Mouse (Mus musculus) embryonic facial prominence, embryonic 13.5 days (tissue): ENCODE measurements around the gene St6galnac5. TPM values are rescaled to one million over a fixed set of nuclear protein-coding genes. Genes with fewer than 3 reads are reported as not detected.

Source experiments
- ATAC-seq: fragments of 200-750 bp; cut with Nextera tagmentation; 2 replicates; pipeline ENCODE4 v1.8.0; 2017; ENCODE audit warnings: low read depth; ENCODE audit not compliant: insufficient number of reproducible peaks, insufficient read depth, low FRiP score, low TSS enrichment
- H3K27ac ChIP-seq: fragments of 300-500 bp; sonication (generic); 2 replicates; pipeline ENCODE4 v1.5.1; 2015; ENCODE audit warnings: moderate library complexity, mild to moderate bottlenecking, inconsistent platforms
- H3K27me3 ChIP-seq: fragments of 300-500 bp; sonication (generic); 2 replicates; pipeline ENCODE4 v1.6.1; 2015; ENCODE audit warnings: mild to moderate bottlenecking, inconsistent platforms
- H3K36me3 ChIP-seq: fragments of 300-500 bp; sonication (generic); 2 replicates; pipeline ENCODE4 v1.6.1; 2015; ENCODE audit warnings: mild to moderate bottlenecking, inconsistent platforms
- H3K4me1 ChIP-seq: fragments of 300-500 bp; sonication (generic); 2 replicates; pipeline ENCODE4 v1.6.1; 2015; ENCODE audit warnings: inconsistent platforms
- H3K4me2 ChIP-seq: fragments of 300-500 bp; sonication (generic); 2 replicates; pipeline ENCODE4 v1.6.1; 2015; ENCODE audit warnings: moderate library complexity, mild to moderate bottlenecking, inconsistent platforms
- H3K4me3 ChIP-seq: fragments of 300-500 bp; sonication (generic); 2 replicates; pipeline ENCODE4 v1.5.1; 2015; ENCODE audit warnings: mild to moderate bottlenecking, inconsistent platforms
- H3K9ac ChIP-seq: fragments of 300-500 bp; sonication (generic); 2 replicates; pipeline ENCODE4 v1.6.1; 2015; ENCODE audit warnings: mild to moderate bottlenecking, inconsistent platforms
- H3K9me3 ChIP-seq: fragments of 300-500 bp; sonication (generic); 2 replicates; pipeline ENCODE4 v1.6.1; 2016; ENCODE audit warnings: inconsistent platforms
- WGBS: fragments of 180-500 bp; shearing (Covaris S2); methylation state at CpG from one replicate; pipeline ENCODE4 v1.1.7; 2015; ENCODE audit warnings: mixed read lengths; 5-methylcytosine and 5-hydroxymethylcytosine counted together
- polyA plus RNA-seq: library from polyadenylated mRNA; unstranded; fragments of >200 nt; fragmentation: Nextera tagmentation; extraction: Ambion mirVana; gene quantifications from 2 replicates; pipeline ENCODE4 v1.2.1, GENCODE M21; 2015

St6galnac5 gene
- polyA plus RNA-seq, 1 experiment from 2014 or later, result 3.1 TPM

DNA sequence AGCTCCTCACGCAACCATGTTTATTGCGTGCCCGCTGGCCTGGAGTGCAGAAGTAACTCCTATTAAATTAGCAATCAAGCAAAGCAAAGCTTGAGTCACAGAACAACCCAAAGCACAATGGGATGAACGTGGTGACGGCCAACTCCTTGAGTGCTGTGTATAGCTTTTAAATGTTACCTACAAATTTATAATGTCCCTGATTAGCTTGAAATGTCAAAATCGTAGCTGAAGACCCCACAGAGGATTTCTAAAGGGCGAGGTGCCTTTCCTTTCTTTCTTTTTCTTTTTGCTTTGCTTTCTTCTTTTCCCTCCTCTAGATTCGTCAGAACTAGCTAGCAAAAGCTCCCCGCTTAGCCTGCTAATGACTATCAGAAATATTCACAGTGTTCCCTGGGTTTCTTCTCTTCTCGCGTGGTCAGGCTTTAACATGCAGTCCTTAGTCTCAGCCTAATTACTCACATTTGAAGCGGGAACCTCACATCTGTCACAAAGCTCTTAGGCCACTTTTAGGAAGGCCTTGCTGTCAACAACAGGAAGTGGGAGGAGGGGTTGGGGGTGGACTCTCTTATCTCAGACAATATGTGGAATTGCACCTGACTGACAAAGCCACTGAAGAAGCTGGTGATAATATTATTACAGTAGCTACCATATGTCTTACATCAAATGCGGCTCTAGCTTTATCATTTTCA lies 53.6 kb downstream of the St6galnac5 start:
- Histone ChIP-seq H3K4me1 (peaks cover 7% of the 10 kb centered on the region; the same call in 1 of the 2 replicates), H3K9ac (no peak overlapping the region), H3K4me3 (no peak overlapping the region), H3K4me2 (peak overlapping the region; percentile 16; the same call in 1 of the 2 replicates), H3K27ac (no peak overlapping the region), H3K36me3 (no peaks in the 10 kb centered on the region), H3K27me3 (no peaks in the 10 kb centered on the region), H3K9me3 (no peaks in the 10 kb centered on the region)
- ATAC-seq, result no peak
- 62% methylated on average over 13 of the region's 13 CpGs for WGBS

DNA sequence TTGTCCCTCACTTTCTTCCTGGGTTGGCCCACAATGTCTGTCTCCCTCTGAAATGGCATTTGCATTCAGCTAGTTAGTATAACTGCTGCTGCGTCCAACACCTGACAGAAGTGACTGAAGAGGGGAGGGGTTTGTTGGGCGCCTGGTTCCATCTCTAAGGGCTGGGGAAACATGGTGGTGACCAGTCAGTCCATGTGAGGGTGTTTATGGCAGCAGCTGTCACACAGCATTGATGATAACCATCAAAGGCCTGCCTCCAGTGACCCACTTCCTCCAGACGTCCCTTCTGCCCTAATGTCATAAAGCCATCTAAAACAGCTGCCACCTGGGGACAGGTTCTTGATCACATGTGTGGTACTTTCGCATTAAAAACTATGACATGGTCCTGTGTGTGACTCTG lies 55.9 kb downstream of the St6galnac5 start:
- H3K27ac ChIP-seq, result no peak overlapping the region
- no peak overlapping the region for H3K9ac ChIP-seq
- no peak overlapping the region for H3K4me3 ChIP-seq
- no peaks in the 10 kb centered on the region for H3K9me3 ChIP-seq
- no peaks in the 10 kb centered on the region for H3K36me3 ChIP-seq
- no peak for ATAC-seq
- H3K4me1 ChIP-seq, result peaks cover 8% of the 10 kb centered on the region; the same call in 1 of the 2 replicates
- H3K27me3 ChIP-seq, result no peaks in the 10 kb centered on the region
- H3K4me2 ChIP-seq, result no peak overlapping the region
- WGBS, result 64% methylated on average over 4 of the region's 4 CpGs

DNA sequence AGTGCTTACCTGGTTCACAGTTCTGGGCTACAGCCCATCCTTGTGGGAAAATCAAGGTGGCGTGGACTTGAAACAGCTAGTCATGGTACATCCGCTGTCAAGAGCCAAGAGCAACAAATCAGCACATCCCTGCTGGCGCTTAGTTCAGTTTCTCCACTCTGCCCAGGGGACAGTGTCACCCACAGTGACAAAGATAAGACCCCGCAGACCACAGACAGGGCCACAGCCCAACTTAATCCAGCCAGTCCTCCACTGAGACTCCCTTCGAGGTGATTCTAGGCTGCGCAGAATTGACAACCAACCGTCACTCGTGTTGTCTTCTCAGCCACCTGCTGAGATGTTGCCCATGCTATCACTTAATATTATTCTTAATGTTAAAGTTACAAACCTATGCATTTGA lies 56.7 kb downstream of the St6galnac5 start:
- no peak for ATAC-seq
- 88% methylated on average over 8 of the region's 8 CpGs for WGBS
- H3K9me3 ChIP-seq, result no peaks in the 10 kb centered on the region
- H3K4me1 ChIP-seq, result peaks cover 8% of the 10 kb centered on the region; the same call in 1 of the 2 replicates
- no peak overlapping the region for H3K9ac ChIP-seq
- H3K36me3 ChIP-seq, result no peaks in the 10 kb centered on the region
- no peak overlapping the region for H3K4me2 ChIP-seq
- H3K4me3 ChIP-seq, result no peak overlapping the region
- no peak overlapping the region for H3K27ac ChIP-seq
- H3K27me3 ChIP-seq, result no peaks in the 10 kb centered on the region

DNA sequence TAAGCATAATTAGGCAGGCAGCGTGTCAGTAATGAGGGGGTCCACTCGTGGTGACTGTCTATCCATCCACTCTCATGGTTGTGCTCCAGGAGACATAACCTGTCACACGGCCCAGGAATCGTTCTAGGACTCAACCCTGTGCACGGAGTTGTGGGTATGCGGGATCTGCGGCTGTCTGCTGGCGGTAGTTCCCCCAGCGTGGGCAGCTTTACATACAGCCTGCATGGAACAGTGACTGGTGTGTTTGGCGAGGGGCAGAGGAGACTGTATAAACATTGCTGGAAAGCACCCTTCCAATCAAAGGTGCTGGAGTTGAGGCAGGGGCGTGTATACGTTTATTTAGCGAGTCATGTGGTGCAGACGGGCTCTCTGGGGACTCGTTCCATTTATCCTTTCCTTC lies 58.5 kb downstream of the St6galnac5 start:
- H3K4me2 ChIP-seq, result no peak overlapping the region
- H3K27ac ChIP-seq, result no peak overlapping the region
- H3K4me1 ChIP-seq, result peaks cover 5% of the 10 kb centered on the region; the same call in 1 of the 2 replicates
- H3K9ac ChIP-seq, result no peak overlapping the region
- H3K36me3 ChIP-seq, result no peaks in the 10 kb centered on the region
- H3K9me3 ChIP-seq, result no peaks in the 10 kb centered on the region
- no peak; the same call in 1 of the 2 replicates for ATAC-seq
- H3K4me3 ChIP-seq, result no peak overlapping the region
- no peaks in the 10 kb centered on the region for H3K27me3 ChIP-seq
- 75% methylated on average over 15 of the region's 15 CpGs for WGBS

DNA sequence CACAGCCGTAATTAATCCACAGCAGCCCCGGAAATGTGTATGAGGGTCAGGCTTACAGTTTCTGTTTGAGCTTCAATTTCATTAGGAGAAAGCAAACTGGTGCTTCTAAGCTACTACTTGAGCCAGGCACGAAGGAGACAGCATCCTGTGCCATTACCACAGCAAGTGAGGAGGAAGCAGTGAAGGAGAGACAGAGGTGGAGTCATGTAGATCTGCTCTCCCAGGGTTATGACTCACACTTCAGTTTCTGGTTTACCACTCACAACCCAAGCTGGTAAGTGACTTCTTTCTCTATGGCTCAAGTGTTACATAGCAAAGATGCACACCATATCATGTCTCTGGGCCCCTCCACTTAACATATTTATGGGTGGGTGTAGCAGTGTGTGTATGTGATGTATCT lies 61.7 kb downstream of the St6galnac5 start:
- no peak for ATAC-seq
- Histone ChIP-seq H3K36me3 (no peaks in the 10 kb centered on the region), H3K9ac (no peak overlapping the region), H3K27me3 (no peaks in the 10 kb centered on the region), H3K4me3 (no peak overlapping the region), H3K27ac (no peak overlapping the region), H3K9me3 (peaks cover 2% of the 10 kb centered on the region; the same call in 1 of the 2 replicates), H3K4me1 (0 out of 2 replicates have a peak, but pooled peaks cover 3% of the 10 kb centered on the region), H3K4me2 (no peak overlapping the region)
- WGBS, result 79% methylated on average over 3 of the region's 3 CpGs

DNA sequence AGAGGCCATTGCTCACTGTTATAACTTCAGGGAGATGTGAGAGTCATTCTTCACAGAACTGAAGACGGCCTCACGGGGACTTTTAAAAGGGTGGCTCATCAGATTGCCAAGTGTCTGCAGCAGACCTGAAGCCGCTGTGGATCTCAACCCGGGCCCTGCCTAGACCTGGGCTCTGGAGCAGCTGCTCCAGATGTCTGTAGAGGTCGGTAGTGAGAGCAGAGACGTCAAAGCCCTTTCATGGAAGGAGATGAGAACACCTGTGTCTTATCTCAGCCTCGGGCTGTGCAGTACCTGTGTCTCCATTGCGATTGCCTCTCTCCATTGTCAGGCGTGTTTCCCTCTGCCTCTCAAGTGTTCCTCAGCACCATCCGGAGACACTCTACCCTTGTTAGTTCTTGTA lies 62.9 kb downstream of the St6galnac5 start:
- Histone ChIP-seq H3K4me2 (no peak overlapping the region), H3K27ac (no peak overlapping the region), H3K27me3 (no peaks in the 10 kb centered on the region), H3K4me1 (0 out of 2 replicates have a peak, but pooled peaks cover 3% of the 10 kb centered on the region), H3K9ac (no peak overlapping the region), H3K9me3 (peaks cover 3% of the 10 kb centered on the region; the same call in 1 of the 2 replicates), H3K36me3 (no peaks in the 10 kb centered on the region), H3K4me3 (no peak overlapping the region)
- WGBS, result 67% methylated on average over 10 of the region's 10 CpGs
- ATAC-seq, result no peak

DNA sequence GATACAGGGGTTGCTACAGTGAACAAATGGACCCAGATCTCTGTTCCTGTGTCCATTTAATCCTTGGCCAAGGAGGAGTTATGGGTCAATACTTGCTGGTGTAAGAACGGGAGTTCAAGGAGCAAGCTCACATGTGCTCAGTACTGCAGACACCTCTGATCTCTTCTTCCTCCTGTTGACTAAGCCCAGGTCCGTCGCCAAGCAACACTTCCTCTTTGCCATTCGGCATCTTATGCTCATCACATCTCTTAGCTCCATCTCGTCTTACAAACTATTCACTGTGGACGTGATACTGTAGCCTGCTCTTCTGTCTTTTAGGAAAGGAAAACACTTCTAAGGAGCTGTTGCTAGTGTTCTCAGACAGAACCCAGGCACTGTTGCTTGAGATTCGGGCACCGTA lies 64.5 kb downstream of the St6galnac5 start:
- no peak for ATAC-seq
- Histone ChIP-seq H3K36me3 (no peaks in the 10 kb centered on the region), H3K9ac (no peak overlapping the region), H3K4me3 (no peak overlapping the region), H3K27ac (no peak overlapping the region), H3K27me3 (no peaks in the 10 kb centered on the region), H3K9me3 (peaks cover 3% of the 10 kb centered on the region; the same call in 1 of the 2 replicates), H3K4me2 (no peak overlapping the region), H3K4me1 (no peaks in the 10 kb centered on the region)
- WGBS, result 78% methylated on average over 8 of the region's 8 CpGs

DNA sequence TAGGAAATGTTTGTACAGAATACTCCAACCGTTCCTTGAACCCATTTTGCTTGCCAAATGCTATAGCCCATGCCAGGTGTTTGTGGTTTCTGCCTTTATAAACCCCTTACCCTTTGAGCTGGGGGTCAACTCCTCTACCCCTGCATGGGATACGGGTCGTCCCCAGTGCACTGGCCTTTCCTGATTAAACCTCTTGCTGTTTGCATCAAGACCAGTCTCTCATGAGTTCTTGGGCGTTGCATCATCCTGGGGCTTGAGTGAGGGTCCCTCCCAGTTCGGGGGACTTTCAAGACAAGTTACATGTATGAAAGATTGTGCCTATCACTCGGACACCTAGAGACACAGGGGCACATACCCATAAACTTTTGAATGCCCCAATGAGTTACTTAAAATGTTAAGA lies 67.7 kb downstream of the St6galnac5 start:
- H3K4me3 ChIP-seq, result no peak overlapping the region
- H3K9ac ChIP-seq, result no peak overlapping the region
- no peaks in the 10 kb centered on the region for H3K36me3 ChIP-seq
- H3K4me2 ChIP-seq, result no peak overlapping the region
- no peaks in the 10 kb centered on the region for H3K4me1 ChIP-seq
- no peak for ATAC-seq
- 91% methylated on average over 6 of the region's 6 CpGs for WGBS
- peaks cover 3% of the 10 kb centered on the region; the same call in 1 of the 2 replicates for H3K9me3 ChIP-seq
- no peaks in the 10 kb centered on the region for H3K27me3 ChIP-seq
- no peak overlapping the region for H3K27ac ChIP-seq

DNA sequence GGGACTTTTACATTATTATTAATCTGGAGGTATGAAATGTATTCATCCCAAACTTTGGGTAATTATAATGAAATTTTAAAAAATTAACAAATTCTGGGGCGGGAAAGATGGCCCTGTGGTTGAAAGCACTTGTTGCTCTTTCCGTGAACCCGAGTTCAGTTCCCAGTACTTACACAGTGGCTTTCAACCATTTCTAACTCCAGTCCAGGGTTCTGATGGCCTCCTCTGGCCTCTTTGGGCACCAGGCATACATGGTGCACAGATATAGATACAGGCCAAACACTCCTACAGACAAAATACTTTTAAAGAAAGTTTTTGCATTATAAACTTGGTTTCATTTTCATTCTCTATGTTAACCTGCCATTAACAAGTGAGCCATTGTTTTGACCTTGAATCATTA lies 68.4 kb downstream of the St6galnac5 start:
- Histone ChIP-seq H3K4me1 (no peaks in the 10 kb centered on the region), H3K36me3 (no peaks in the 10 kb centered on the region), H3K4me3 (no peak overlapping the region), H3K27me3 (no peaks in the 10 kb centered on the region), H3K9me3 (peaks cover 3% of the 10 kb centered on the region; the same call in 1 of the 2 replicates), H3K4me2 (no peak overlapping the region), H3K27ac (no peak overlapping the region), H3K9ac (no peak overlapping the region)
- 91% methylated on average over 3 of the region's 3 CpGs for WGBS
- no peak for ATAC-seq

DNA sequence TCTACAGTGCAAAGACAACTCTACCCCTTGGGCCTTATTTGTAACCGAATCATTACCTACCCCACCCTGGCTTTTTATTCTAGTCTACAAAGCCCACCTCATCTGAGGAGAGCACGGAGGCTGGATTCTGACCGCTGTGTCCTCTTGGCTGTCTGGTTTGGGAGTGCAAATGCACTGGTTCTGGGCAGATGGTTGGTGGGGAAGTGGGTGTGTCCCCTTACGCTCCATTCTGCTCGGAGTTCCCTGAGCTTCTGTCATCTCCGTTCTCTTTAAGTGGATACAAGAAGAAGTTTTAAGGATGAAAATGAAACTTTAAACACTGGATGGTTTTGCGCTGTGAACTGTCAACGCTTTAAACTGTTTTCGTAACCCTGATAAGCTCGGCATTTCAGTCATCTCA lies 68.9 kb downstream of the St6galnac5 start:
- peaks cover 3% of the 10 kb centered on the region; the same call in 1 of the 2 replicates for H3K9me3 ChIP-seq
- no peak overlapping the region for H3K9ac ChIP-seq
- no peak for ATAC-seq
- H3K4me3 ChIP-seq, result no peak overlapping the region
- no peaks in the 10 kb centered on the region for H3K4me1 ChIP-seq
- no peaks in the 10 kb centered on the region for H3K27me3 ChIP-seq
- H3K4me2 ChIP-seq, result no peak overlapping the region
- no peak overlapping the region for H3K27ac ChIP-seq
- WGBS, result 89% methylated on average over 10 of the region's 10 CpGs
- no peaks in the 10 kb centered on the region for H3K36me3 ChIP-seq

DNA sequence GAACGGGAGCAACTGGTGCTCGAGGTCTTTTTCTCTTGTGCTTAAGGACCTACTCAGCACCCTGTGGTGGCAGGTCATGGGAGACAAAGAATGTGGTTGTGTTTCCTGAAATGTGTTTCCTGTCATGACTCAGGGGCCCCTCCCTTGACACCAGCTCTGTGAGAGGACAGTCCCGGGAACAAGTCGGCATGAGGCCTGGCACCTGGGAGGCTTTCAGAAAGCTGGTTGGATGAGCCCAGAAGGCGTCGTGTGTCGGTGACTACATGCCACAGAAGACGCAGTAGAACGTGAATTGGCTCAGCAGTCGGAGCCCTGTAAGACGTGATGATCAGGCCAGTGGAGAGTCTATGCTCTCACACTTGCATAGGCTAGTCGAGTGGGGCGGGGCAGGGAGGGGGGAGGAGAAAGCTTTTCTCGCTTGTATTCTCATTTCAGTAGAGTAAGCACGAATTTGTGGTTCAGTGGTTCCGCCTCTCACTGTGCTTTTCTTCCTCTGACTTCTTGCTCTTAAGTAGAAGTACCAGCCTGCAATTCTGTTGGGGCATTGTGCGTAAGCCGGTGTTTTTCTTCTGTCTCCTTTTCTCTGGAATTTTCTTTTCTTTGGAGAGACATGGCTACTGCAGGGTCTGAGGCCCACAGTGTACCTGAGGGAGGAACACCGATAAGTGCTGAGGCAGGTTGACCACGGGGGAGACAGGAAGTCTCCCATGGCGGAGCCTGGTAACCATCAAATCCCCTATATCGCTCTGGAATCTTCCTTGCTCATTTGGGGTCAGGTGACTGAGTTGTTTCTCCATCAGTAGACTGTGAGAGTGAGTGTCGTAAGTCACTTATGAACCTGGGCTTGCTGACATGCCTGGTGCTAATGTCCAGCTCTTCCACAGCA lies 69.6 kb downstream of the St6galnac5 start:
- H3K4me3 ChIP-seq, result no peak overlapping the region
- H3K9ac ChIP-seq, result no peak overlapping the region
- H3K9me3 ChIP-seq, result peaks cover 3% of the 10 kb centered on the region; the same call in 1 of the 2 replicates
- no peaks in the 10 kb centered on the region for H3K4me1 ChIP-seq
- H3K36me3 ChIP-seq, result no peaks in the 10 kb centered on the region
- H3K27ac ChIP-seq, result no peak overlapping the region
- H3K27me3 ChIP-seq, result no peaks in the 10 kb centered on the region
- no peak overlapping the region for H3K4me2 ChIP-seq
- WGBS, result 83% methylated on average over 23 of the region's 23 CpGs
- no peak for ATAC-seq
